Mouse (Mus musculus) left cerebral cortex, postnatal 36 days (tissue): ENCODE measurements around the gene Nrtn. TPM values are rescaled to one million over a fixed set of nuclear protein-coding genes. Genes with fewer than 3 reads are reported as not detected.

ENCODE experiments used
- DNase-seq, 2 experiments: peaks; one replicate each; pipeline ENCODE4 v3.0.0; 2021 to 2022; ENCODE audit warnings: low spot score in 2 of 2, mixed read lengths in 1 of 2
- intact Hi-C: fragments of 180-260 bp; cut with DNase I; formaldehyde crosslinking; loops from one replicate; pipeline ENCODE4 v1.15.1; 2025
- total RNA-seq, 2 experiments: library from RNA; stranded (reverse); gene quantifications; 2 replicates each; pipeline ENCODE4 v1.2.3; 2021

The Nrtn gene
- total RNA-seq, 2 experiments from 2014 or later: 5.9 to 7.3 TPM

DNA sequence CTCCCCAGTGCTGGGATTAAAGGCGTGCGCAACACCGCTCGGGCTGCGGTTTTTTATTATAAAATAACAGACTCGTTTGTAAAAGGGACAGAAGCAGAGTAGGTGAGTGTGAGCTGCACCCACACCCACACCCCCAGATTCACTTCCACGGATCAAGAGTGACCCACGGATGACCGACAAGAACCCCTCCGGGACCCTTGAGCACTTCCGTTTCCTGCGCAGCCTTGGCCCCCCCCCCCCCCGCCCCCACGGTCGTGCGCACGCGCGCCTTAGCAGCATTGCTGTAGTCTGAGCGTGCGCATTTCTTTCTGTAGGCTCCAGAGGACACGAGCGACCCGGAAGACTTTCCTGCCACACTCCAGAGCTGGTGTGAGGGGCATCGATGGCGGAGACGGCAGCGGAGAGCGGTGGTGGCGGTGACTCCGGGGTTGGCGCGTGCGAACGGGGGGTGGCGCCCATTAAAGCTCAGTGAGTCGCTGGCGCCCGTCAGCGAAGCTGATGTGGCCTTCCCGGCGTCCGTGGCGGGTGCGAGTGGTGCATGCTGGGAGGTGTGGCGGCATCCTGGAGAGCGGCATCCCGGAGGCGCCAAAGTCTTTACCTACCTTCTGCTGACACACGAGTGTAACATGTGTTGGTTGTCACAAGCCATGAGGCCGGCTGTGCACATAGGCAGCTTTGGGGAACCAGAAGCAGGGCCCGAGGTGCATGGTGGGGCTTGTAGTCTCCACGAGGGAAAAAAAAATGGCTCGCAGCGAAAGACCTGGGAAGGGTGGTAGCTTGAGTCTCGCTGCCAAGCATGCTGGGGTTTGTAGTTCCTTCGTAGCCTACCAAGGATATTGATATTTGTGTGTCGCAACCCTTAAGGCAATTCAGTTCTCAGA, 7.4 kb upstream of the Nrtn start, which contains the start of gene Dus3l:
Gene Dus3l (plus strand): TSS at position 284 of the 881 bp plus-strand sequence.
- peak; percentile 94 to 95 for DNase-seq
- intact Hi-C loops: loop anchor here (5.0 kb wide), 2 partner anchors 92 to 152 kb away; partner anchors contain the start of genes Ranbp3 and Rpl36

DNA sequence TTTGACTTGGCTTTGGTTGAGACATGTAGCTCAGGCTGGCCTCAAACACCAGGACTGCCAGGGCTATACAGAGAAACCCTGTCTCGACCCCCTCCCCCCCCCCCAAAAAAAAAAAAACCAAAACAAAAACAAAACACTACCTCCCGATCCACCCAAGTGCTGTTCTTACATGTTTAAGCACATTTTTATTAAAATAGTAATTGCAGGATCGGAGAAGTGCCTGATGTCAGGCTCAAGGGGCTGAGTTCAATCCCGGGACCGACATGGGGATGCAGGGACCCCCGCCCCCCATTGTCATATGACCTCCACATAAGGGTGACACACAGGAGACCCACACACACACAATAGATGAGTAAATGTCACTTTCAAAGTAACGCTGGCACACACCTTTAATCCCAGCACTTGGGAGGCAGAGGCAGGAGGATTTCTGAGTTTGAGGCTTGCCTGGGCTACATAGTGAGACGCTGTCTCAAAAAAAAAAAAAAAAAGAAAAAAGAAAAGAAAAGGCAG, 6.5 kb upstream of the Nrtn start:
- intact Hi-C loops: loop anchor here (5.0 kb wide), 2 partner anchors 91 to 151 kb away; partner anchors contain the start of genes Ranbp3 and Rpl36

DNA sequence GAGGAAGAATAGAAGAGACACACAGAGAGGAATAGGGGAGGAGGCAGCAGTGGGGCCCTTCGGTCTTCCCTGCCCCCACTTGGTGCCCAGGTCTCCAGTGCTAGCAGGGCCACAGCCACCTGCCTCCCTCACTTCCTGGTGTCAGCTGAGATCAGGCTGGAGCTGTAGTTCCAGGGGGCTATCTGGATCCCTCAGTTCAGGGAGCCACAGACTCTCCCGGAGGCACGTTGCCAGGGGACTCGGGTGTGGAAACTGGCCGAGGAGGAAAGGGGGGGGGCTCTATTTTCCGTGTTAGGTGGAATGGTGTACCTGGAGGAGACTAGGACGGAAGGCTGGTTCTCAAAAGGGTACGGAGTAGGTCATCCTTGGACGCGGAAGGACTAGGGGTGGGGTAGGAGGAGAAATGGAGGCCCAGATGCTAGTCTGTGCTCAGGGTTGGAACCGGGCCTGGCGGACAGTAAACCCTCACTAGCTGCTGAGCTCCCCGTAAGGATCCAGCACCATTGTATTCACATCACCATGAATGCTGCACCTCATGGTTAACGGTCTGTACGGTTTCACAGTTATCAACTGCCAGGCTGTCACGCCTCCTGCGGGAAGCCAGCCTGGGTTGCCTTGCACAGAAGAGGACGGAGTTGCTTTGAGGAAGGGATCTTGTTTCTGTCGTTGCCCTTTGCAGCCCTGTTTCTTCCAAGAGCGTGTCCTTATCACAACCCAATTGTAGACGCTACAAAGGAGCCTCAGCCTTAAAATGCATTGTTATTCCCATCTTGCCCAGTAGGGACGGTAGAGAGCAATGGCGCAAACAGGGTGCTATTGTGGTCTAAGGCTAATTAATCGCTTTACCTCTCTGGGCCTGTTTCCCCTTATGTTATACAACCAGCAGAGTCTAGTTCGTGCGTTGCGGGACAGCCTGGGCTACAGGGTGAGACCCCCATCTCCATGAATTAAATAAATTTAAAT, 5.7 kb upstream of the Nrtn start:
- intact Hi-C loops: loop anchor here (5.0 kb wide), 2 partner anchors 91 to 151 kb away; partner anchors contain the start of genes Ranbp3 and Rpl36
- peak; percentile 40 to 56 for DNase-seq

More for the DNA sequence above, 6.5 kb upstream of the Nrtn start:
- DNase-seq: no peak

DNA sequence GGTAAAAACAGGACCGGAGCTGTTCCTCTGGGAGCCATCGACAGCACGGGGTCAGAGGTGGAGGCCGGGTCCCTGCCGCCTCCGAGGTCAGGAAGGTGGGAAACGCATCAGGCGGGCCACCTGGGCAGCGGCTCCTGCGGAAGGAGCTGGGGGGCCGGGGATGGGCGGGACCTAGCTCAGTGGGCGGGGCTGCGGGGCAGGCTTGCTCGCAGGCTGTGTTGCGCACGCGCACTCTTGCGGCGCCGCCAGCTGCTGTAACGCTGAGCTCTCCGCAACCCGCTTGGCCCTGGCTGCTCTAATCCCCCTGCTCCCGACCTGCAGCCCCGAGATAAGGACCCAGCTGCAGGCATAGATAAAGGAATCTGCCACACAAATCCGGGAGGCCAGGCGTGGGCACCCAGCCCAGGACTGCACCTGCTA, 4.7 kb upstream of the Nrtn start:
- intact Hi-C loops: loop anchor here (5.0 kb wide), 2 partner anchors 90 to 150 kb away; partner anchors contain the start of genes Ranbp3 and Rpl36
- DNase-seq: peak; percentile 85 to 88

DNA sequence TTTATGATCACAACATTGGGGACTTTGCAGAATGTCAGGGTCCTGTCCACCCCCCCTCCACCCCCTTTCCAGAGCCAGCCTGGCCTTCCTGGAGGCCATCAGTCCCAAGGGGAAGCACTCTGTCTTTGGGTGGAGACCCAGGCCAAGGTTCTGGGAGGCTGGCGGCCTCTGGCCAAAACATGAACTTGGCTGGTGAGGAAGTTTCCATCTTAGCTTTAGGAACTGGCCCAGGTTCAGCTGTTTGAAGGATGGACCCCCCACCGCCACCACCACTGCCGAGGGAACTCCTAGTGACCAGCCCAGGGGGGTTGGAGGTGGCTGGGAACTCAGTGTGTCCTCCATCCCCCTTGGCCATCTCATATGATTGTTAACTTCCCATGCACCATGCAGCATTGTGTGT, 3.7 kb upstream of the Nrtn start:
- intact Hi-C loops: loop anchor here (5.0 kb wide), 2 partner anchors 89 to 149 kb away; partner anchors contain the start of genes Ranbp3 and Rpl36

DNA sequence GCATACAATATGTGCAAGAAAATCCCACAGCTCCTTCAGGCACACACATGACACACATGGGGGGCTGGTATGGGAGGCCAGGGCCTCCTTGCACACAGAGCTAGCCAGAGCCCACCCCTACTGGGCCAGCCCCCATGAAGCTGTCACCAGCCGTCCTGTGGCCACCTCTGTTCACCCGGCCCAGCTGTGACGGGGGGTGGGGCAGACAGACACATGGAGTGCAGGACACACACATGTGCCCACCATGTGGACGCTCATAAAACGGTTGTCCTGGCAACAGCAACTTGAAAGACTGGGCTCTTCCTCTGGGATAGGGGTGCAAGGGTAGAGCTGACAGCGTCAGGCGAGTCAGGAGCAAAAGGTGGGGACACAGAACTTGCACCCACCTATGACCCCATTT, 1.9 kb upstream of the Nrtn start:
- intact Hi-C loops: loop anchor here (5.0 kb wide), 1 partner anchor 42 kb away; the partner anchor contains the start of genes Ndufa11 and Vmac
- DNase-seq: no peak

More for the DNA sequence above, 3.7 kb upstream of the Nrtn start:
- DNase-seq: no peak

DNA sequence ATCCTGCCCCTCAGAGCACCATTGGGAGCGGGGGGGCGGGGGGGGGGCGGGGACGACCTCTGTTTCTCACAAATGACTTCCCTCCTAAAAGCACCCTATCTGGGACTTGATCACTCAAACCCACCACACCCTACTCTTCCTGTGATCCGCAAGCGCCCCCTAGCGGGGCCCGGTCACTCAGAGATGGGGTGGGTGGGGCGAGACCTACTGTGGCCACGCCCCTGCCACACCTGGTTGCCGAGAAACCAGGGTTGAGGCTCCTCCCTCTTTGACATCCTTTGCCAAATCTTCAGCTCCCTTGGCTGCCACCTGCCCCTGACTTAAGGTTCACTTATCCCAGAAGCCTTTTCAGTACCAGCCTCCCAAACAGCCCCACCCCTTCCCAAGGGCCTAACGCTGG, 802 bp upstream of the Nrtn start:
- DNase-seq: peak; percentile 51 to 54
- intact Hi-C loops: loop anchor here (5.0 kb wide), 1 partner anchor 41 kb away; the partner anchor contains the start of genes Ndufa11 and Vmac

DNA sequence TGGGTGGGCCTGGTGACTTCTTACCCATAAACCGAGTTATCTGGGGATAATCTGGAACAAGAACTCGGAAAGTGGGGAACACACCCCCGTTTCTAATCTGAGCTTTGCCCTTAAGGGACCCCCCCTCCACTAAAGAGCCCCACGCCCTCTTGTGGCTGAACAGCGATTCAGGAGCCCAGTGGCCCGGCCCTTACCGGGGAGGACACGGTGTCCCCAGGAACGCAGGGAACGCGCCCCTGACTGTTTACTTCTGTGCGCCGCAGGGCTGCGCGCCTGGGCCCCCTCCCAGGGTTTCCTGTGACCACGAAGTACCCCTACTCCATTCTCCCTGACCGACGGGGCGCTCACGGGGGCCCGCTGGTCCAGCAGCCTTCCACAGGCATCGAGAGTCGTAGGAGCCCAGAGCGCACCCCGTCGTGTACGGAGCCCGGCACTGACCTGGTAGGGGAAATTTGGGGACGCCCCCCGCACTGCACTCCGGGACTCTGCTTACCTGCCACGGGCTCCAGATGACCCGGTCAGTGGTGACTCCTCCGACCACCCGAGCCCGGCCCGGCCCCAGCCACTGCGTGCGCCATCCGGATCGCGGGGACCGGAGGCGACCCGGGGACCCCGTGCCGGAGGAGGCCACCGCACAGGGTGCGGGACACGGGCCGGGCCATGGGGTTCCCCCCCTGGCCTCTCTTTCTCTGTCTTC, 479 bp downstream of the Nrtn start:
- intact Hi-C loops: loop anchor here (5.0 kb wide), 1 partner anchor 40 kb away; the partner anchor contains the start of genes Ndufa11 and Vmac

DNA sequence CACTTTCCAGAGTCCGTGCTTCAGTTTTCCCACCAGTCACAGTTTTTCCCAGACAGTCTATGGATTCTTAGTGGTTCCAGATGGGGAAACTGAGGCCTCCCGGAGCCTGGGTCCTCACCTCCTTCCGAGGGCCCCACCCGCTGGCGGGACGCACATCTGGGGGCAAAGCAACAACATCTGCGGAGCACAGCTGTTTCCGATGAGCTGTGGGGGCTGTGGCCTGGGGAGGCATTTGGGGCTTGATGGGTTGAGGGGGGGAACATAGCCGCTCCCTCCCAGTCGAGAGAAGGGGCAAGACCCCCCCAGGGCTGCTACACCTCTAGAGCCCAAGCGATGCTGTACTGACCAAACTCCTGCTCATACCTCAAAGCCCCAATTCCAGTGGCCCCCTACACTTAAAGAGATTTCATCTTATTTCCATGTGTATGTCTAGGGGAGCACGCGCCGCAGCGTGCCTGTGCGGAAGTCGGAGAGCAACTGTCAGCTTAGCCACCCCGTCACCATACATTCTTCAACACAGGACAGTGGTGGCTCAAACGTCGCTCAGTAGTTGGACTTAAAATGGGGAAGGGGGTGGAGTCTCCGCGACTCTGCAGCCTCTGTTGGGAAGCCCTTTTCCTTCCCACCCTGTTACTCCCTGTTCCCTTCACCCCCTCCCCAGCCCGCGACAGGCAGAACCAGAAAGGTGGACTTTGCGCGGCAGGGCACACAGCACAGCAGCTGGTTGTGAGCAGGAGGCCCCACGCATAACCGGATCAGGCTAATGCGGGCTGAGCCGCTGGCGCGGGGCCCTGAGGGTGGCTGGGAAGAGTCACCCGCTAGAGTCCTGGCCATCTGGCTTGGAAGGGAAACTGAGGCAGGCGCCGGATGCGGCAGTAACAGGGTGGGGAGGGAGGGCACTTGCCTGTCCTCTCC, 2.8 kb downstream of the Nrtn start:
- intact Hi-C loops: loop anchor here (5.0 kb wide), 1 partner anchor 37 kb away; the partner anchor contains the start of genes Ndufa11 and Vmac
- no peak for DNase-seq

More for the DNA sequence above, 479 bp downstream of the Nrtn start:
- DNase-seq: no peak

DNA sequence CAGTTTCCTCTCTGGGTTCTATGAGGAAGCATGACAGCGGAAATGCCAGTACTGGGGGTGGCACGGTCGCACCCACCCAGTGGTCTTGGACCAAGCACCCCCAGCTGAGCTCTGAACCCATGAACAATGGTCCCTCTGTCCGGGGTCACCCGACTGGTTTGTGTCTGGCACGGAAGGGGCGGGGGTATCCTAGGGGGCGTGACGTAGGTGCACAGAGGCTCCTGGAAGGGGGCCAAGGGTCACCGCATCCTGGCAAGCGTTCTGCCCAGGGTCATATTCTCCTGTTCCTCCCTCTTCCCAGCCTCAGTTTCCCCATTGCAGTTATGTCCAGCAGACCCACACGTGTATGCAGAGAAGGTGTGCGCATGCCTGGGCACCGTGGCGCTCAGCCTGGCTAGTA, 3.9 kb downstream of the Nrtn start:
- intact Hi-C loops: no loop called here
- no peak for DNase-seq

DNA sequence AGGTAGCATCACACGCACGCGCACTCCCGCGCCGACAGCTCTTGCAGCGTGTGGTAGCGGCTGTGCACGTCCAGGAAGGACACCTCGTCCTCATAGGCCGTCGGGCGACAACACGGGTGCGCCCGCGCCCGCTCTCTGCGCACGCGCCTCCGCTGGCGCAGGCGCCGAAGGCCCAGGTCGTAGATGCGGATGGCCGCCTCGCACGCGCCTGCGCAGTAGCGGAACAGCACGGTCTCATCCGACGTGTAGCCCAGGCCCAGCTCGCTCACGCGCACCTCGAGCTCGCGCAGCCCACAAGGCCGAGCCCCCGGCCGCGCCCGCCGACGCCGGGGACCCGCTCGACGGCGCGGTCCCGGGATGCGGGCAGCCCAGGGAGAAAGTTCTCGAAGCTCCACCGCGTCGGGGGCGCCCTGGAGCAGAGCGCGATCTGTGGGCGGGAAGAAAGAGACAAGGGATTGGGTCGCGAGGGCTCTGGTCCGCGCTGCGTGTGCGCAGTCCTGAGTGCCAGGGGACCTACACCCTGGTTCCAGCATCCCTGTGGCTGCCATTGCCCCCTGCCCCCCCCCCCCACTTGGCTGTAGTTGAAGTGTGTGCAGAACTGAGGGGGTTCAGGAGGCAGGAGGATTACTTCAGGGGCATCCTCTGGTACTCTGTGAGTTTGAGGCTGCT, 5.8 kb downstream of the Nrtn start:
- no peak for DNase-seq
- intact Hi-C loops: no loop called here

DNA sequence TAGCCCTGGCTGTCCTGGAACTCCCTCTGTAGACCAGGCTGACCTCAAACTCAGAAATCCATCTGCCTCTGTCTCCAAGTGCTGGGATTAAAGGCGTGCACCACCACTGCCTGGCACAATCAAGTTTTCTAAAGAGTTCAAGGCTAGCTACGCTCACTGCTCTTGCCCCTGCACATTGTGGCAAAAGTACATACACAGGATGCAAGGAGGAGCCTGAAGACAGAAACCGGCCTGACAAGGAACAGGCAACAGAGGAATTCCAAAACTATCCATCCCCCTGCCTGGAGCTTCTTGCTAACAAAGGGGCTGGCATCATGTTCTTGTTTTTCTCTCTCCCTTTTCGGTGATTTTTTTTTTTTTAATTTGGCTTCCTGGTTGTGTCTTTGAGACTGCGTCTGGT, 13.2 kb downstream of the Nrtn start:
- intact Hi-C loops: no loop called here
- no peak for DNase-seq

DNA sequence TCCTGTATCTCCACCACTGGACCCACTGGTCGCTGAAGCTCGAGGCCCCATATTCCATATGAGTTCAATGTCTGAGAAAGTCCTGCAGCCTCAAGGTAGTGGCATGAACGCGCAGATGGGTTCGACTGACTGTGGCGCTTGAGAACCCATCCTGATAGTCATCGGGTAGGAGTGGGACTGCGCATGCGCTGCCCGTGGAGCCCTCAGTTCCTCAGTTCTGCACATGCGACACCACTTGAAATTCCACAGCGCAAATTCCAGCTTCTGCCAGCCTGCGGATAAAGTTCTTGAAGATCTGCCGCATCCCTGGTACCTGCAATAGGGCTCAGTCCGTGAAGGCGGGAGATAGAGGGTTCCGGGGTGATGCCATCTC, 16.6 kb downstream of the Nrtn start:
- no peak for DNase-seq
- intact Hi-C loops: no loop called here

DNA sequence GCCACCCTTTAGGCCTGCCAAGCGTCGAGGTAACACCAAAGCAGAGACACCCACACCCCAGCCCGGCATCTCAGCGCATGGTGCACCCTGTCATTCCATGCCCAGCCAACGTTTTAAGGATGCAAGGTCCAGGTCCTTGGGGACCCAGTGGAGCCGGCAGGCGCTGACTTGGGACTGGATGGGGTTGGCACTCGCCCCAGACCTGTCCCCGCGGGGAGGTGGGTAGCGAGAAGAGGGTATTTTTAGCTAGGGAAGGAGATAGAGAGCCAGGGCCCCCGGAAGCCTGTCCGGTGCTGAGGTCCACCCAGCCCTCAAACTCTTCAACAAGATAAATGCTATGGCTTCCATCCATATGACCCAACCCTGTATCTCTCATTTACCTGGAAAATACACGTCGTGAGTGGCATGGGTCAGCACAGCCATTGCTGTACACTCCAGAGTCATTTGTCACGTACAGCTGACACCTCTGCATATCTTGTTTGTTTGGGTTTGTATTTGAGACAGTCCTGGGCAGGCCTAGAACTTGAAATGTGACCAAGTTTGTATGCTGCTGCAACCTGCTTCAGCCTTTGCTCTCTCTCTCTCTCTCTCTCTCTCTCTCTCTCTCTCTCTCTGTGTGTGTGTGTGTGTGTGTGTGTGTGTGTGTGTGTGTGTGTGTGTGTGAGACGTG, 17.1 kb downstream of the Nrtn start:
- intact Hi-C loops: no loop called here
- DNase-seq: no peak

DNA sequence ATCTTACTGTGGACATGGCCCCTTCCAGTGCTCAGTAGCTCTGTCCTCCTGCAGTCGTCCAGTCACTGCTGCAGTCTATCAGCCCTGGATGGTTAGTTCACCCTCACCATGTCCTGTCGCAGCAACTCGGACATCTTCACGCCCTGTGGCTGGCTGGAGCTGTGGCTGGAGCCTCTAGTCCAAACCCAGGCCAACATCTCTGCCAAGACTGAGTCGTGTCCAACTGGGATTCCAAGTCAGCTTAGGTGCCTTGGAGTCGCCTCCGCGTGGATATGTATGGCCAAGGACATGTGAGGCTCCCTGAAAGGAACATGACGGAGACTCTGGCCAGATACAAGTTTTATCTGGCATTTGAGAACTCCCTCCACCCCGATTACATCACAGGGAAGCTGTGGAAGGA, 19.1 kb downstream of the Nrtn start:
- no peak for DNase-seq
- intact Hi-C loops: no loop called here

DNA sequence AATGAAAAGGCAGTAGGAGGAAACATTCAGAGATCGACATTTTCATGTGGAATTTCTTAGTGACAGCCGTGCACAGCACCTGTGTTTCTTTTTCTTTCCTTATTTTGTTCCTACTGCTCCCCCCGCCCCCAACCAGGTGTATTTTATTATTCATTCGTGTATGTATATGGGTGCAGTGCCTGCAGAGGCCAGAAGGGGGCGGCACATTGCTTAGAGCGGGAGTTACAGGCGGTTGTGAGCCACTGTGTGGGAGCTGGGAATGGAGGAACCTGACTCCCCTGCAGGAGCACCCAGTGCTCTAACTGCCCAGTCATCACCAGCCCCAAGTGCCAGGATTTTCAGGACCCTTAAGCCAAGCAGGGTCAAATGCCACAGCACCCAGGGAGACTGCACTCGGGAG, 20.8 kb downstream of the Nrtn start:
- no peak for DNase-seq
- intact Hi-C loops: no loop called here

DNA sequence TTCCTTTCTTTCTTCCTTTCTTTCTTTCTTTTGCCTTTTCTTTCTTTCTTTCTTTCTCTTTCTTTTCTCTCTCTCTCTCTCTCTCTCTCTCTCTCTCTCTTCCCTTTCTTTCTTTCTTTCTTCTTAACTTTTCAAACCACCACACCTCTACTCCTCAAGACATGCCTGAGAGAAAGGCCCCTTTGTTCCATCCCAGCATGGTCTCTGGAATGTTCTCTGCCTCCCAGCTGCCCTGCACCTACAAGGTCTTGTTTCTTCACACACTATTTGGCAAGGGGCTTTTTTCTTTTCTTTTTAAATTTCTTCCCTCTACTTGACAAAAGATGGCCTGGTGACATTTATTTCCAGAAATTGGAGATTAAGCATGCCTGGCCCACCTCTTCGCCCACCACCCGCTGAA, 27.7 kb downstream of the Nrtn start:
- DNase-seq: no peak
- intact Hi-C loops: no loop called here
